In the genomic region with DNA sequence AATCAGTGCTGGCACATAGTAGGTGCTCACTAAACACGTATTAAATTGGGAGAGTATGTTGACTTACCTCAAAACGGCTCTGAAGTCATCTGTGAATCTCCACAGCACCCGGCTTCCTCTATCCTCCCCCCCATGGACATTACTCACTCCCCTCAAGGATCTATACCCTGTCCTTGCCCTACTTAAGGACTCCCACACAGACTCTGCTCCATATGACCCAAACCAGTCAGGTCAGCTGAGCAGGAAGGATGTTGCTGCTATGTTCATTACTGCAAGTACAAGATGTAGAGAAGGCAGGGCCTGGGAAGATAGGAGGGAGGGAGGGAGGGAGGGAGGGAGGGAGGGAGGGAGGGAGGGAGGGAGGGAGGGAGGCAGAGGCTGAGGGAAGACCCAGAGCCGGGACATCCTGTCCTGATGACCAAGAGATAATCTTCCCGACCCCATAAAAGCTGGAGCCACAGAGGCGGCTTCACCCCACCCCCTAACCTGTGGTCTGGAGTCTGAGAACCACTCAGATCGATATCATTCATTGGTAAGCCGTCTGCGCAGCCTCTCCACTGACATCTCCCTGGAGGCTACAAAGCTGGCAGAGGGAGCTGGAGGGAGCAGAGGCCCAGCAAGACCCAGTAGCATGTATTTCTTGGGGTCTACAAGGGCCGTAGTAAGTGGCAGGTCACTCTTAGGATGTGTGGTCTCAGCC, we compare ENCODE assay signal across 10 mouse cellular contexts.
DNase-seq lines count a peak whose midpoint lies in the region; ATAC-seq and TF ChIP-seq lines count a peak whose summit lies in the region.
"Had no signal": no experiment of that assay in that cellular context is flagged by ENCODE, and none has a peak within 500 bp of the region (broad histone marks: within the 10 kb centered on the region; RNA-seq: fewer than 3 reads in every experiment).

No protein-coding gene starts in this region.

- H3K27me3 ChIP-seq in kidney, postnatal 0 days (ENCODE audit: insufficient read depth, low read length) = no peaks in the 10 kb centered on the region

- peaks cover 2% of the 10 kb centered on the region; the same call in 1 of the 2 replicates for H3K4me1 ChIP-seq in kidney, postnatal 0 days (replicated peaks; ENCODE audit: insufficient read depth, low read length)

- H3K27ac ChIP-seq in kidney, postnatal 0 days = no peak overlapping the region
- H3K27ac ChIP-seq: left cerebral cortex, adult 2 months had no signal

- H3K9ac ChIP-seq in kidney, postnatal 0 days (ENCODE audit: low read depth, low read length) = no peak overlapping the region

- intact Hi-C loops in heart, postnatal 10 days (cut with DNase I) = no loop called here

- no peak for ATAC-seq in kidney, postnatal 0 days (replicated peaks; ENCODE audit: low FRiP score, low read depth)

- WGBS in kidney, postnatal 0 days = 41% methylated on average over 10 of the region's 10 CpGs

- H3K9me3 ChIP-seq in kidney, postnatal 0 days (replicated peaks; ENCODE audit: low read length) = no peaks in the 10 kb centered on the region

- H3K4me3 ChIP-seq in kidney, postnatal 0 days (replicated peaks; ENCODE audit: low read depth, low read length) = no peak overlapping the region
- H3K4me3 ChIP-seq: left cerebral cortex, adult 2 months had no signal

- peak; percentile 76 for DNase-seq in adrenal gland, adult 2 months
- DNase-seq in adrenal gland, postnatal 25 days = no peak
- peak; percentile 18 for DNase-seq in kidney, postnatal 0 days (ENCODE audit: low spot score)
- DNase-seq in kidney, postnatal 14 days = no peak
- peak; percentile 67 for DNase-seq in adrenal gland, postnatal 14 days
- DNase-seq in heart, postnatal 10 days = peak; percentile 10 to 12
- no peak for DNase-seq in cerebellum, postnatal 25 days
- no peak for DNase-seq in left cerebral cortex, adult 8-10 months (ENCODE audit: low spot score in 2 of 2)

- H3K36me3 ChIP-seq in kidney, postnatal 0 days (ENCODE audit: insufficient read depth, low read length) = no peaks in the 10 kb centered on the region
- H3K36me3 ChIP-seq: G1E had no signal

- H3K4me2 ChIP-seq in kidney, postnatal 0 days (ENCODE audit: low read length) = no peak overlapping the region

- TF ChIP-seq CTCF in kidney, postnatal 0 days (IDR thresholded peaks at IDR 0.05; ENCODE audit: low read depth) = no peak

Comparison
In these comparisons a context has a peak if more than half of its experiments do, and no peak if none do; other contexts are left out.
1. DNase-seq: peak in adrenal gland, adult 2 months (single experiment), kidney, postnatal 0 days (single experiment), adrenal gland, postnatal 14 days (single experiment) and heart, postnatal 10 days (2 of 2); none in adrenal gland, postnatal 25 days (single experiment), kidney, postnatal 14 days (single experiment), cerebellum, postnatal 25 days (0 of 2) and left cerebral cortex, adult 8-10 months (0 of 2).